Mouse (Mus musculus) hindlimb bud, embryonic 11.5 days (tissue): ENCODE data around the gene Atad3a.
"Not testable (repeated sequence)": the region's sequence is repeated elsewhere in the genome, so short reads cannot be mapped to it uniquely, and the experiment has no call there.

ENCODE experiments used
- DNase-seq: peaks from one replicate; pipeline ENCODE4 v3.0.0-alpha.2; 2012; ENCODE audit warnings: low read depth, low spot score; ENCODE audit errors: extremely low spot score

Atad3a gene

GRCm38 (mm10) chr4:155760613-155761355 is at the start of gene Atad3a:
Gene Atad3a (minus strand): TSS chr4:155761093.
- peak; percentile 99 for DNase-seq

DNA sequence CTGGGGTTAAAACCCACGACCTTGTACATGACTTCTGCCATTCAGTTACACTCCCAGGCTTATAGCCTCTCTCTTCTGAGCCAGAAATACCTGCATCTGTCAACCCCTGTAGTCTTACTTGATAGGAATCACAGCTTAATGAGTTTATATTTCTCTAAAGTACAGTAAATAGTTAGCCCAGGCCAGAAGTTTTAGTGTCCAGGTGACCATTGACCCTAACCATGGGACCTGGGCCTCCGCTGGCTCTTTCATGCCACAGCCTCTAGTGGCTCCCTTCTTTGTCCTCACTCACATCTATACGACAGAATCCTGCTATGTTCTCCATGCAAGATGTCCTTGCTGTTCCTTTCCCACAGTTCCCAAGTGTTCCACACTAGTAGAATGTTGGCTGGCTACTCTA is 46.9 kb upstream of the Atad3a start:
- no peak for DNase-seq

DNA sequence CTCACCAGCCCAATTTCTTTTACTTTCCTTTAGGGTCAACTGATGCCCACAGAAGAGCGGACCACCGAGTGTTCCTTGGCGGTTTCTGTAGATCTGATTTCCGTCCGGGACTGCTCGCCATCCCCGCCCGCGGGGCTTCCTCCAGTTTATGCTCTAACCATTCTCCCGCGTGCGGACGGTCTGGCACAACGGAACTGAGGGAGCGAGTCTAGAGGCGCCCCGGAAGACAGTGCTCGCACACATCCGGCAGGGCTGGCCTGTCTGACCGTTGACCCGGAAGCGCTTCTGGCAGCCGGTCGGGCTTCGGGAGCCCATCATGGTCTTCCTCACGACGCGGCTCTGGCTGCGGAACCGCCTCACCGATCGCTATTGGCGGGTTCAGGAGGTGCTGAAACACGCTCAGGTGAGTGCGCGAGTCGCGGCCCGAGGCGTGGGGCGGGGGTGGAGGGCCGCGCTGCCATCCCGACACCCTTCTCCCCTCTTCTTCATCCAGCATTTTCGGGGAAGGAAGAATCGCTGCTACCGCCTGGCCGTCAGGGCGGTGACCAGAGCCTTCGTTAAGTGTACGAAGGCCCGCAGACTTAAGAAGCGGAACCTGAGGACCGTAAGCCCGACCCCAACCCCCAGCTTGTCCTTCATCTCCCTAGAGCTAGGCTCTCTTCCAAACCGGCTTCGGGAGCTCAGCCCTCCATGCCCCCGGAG is 42.6 kb upstream of the Atad3a start:
- peak; percentile 81 for DNase-seq

GRCm38 (mm10) chr4:155802741-155803339 is 41.9 kb upstream of the Atad3a start, which contains the start of gene Mrpl20:
Gene Mrpl20 (plus strand): TSS chr4:155802878.
- DNase-seq = no peak

DNA sequence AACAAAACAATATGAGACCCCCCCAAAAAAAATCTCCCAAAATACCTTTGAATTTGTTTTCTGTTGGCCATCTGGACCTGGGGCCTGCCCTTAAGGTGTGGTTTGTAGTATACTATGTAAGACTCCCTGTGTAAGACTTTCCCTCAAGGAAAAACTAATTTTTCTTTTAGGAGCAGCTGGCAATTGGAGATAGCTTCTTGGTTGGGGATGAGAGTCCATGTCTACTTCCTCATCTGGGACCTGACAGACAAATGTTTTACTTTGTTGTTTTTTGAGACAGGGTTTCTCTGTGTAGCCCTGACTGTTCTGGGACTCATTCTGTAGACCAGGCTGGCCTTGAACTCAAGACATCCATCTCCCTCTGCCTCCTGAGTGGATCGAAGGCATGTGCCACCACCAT is 41.2 kb upstream of the Atad3a start:
- DNase-seq = no peak

- DNase-seq = no peak
Measured at GRCm38 (mm10) chr4:155793730-155794129, 32.8 kb upstream of the Atad3a start.

GRCm38 (mm10) chr4:155791240-155791933 is 30.5 kb upstream of the Atad3a start:
- DNase-seq = no peak

DNA sequence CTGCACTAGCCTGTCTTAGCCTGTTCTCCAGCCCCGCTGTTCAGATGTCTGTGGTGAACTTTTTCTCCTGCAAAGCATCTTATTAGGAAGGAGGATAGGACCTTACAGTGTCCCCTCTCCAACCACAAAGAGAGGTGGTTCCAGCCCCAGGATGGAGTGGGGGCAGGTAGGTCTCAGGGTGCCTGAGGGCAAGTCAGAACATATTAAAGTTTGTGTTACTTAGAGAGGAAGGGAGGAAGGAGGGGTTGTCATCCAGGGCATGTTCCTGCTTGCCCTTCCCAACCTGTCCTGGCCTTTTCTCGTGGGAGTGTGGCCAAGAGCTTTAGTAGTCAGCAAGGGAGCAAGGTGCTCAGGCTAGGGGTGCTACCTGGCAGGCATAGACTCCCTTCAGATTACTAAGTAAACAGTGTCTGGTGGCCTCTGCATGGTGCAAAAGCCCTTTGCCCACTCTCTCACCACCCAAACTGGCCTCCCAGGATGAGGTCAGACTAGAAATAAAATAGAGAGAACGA is 29.8 kb upstream of the Atad3a start:
- DNase-seq = no peak

GRCm38 (mm10) chr4:155790021-155790489 is 29.2 kb upstream of the Atad3a start, which contains the start of gene Ankrd65:
Gene Ankrd65 (plus strand): TSS chr4:155790439.
- no peak for DNase-seq

- DNase-seq = not testable (repeated sequence)
Measured at GRCm38 (mm10) chr4:155788833-155789232, 27.9 kb upstream of the Atad3a start.

DNA sequence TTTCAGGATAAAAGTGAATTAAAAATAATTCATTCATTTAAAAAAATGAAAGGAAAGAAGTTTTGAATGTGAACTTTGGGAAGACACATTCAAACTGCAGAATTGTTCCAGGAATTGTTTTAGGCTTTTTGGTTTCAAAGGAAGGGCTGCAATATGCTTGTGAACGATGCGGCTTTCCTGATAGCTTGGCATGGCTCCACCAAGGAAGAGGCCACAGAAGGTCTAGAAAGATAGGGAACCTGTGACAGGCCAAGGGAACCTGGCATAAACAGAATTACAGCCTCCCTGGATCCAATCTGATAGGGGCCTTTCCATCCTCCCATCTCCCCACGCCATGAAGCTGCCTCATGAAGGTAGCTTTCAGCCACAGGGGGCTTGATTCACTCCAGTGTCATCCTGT is 27.4 kb upstream of the Atad3a start:
- no peak for DNase-seq

GRCm38 (mm10) chr4:155785819-155786218 is 24.9 kb upstream of the Atad3a start, which contains the start of gene Tmem88b:
Gene Tmem88b (minus strand): TSS chr4:155785874.
- no peak for DNase-seq

DNA sequence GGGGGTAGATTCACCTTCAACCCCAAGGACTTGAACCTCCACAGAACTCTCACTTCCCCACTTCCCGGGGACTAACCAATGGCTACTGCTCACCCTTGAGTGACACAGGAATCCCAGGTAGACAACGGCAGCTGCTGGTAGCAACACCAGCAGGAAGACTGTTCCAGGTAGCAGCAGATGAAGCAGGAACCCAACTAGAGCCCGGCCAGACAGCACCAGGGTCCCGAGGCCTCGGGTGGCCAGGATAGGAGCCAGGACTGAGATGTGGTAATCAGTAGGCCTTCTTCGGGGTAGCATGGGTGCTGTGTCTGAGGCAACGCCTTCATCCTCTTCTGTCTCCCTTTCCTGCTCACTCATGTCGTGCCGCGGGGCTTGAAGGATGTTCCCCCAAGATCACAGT is 24.4 kb upstream of the Atad3a start:
- DNase-seq = no peak

DNA sequence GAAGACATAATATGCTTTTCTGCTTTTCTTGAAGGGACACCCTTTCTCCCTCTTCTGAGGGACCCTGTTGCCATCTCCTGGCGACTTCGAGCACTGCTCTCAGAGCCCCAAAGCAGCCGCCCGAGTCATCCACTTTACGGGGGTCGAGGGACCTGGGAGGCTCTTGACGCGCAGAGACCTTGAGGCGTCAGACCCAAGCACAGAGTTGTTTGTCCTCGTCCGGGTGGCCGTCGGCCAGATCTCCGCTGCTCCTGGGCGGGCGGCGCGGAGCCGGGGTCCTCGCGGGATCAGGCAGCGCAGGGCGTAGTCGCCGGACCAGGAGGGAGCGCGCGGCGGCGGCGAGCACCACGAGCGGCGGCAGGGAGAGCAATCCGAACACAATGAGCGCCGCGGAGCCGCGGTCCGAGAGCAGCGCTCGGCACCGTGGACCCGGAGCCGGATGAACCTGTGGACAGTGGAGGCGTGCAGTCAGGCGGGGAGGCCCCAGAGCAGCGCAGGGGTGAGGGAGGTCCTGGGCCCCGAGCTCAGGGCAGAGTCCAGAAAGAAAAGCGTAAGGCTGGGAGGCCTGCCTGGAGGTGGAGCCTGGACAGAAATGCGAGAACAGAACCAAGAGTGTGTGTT is 23.3 kb upstream of the Atad3a start:
- no peak for DNase-seq

DNA sequence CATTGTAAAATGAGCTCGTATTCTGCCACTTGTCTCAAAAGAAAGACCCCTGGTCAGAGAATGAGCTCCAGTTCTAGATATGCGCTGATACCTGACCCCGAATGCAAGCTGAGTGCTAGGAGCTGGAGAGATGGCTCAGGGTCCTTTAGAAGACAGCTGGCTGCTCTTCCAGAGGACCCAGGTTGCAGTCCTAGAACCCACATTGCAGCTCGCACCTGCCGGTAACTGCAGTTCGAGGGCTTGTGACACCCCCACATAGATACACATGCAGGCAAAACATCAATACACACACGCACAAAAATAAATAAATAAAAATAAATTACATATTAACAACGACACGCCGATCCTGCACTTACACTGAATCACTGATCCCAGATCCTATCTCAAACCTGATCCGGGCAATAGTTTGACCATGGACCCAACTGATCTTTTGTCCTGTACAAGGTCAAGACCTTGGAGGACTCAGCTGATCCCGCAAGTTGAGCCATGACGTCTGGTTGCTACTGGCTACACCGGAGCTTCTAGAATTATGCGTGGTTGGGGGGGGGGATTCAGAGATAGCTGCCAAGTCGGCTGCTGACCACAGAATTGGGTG is 22.7 kb upstream of the Atad3a start:
- DNase-seq = no peak

DNA sequence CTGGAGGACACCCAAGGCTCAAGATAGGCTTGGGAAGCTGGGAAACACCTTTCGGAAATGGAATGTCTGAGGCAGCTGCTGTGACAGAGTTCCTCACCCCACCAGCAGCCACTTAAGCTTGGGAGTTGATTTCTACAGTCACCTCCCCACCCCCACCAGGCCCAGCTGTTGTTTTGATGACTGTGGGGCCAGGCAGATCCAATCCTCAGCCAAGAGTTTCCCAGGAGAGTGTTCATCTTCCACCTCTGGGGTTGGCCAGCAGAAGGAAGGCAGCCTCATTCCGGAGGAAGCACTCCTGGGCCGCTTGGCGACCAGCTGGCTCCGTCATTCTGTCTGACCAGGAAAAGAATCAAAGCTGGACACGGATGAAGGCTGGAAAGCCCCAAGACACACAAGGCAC is 20.0 kb upstream of the Atad3a start:
- no peak for DNase-seq

GRCm38 (mm10) chr4:155779498-155779897 is 18.6 kb upstream of the Atad3a start:
- no peak for DNase-seq

DNA sequence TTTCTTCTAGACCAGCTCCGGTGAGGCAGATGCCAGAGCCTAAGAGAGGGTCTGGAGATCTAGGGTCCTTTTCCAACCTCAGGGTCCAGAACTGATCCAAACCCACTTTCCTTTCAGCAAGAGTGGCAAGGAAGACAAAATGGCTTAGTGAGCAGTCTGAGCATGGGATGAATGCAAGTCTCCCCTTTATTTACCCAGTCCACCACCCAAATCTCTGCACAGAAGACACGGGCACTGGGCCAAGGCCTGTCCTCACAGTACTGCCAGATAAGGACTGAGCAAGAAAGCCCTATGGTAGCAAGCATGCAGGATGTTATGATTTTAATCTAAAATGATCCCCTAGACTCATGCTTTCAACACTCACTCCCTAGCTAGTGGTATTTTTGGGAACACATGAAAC is 16.9 kb upstream of the Atad3a start:
- no peak for DNase-seq

GRCm38 (mm10) chr4:155776704-155777335 is 15.9 kb upstream of the Atad3a start:
- no peak for DNase-seq

- no peak for DNase-seq
Measured at GRCm38 (mm10) chr4:155775855-155776254, 15.0 kb upstream of the Atad3a start.
